Mouse (Mus musculus) B cell, adult (primary cell): ENCODE results near the gene Mark1. TPM values are rescaled to one million over a fixed set of nuclear protein-coding genes. Genes with fewer than 3 reads are reported as not detected.

Experiments used
- total RNA-seq: library from RNA; stranded (reverse); gene quantifications from 4 replicates; pipeline ENCODE4 v1.2.4, GENCODE M21; 2023; ENCODE audit not compliant: inconsistent age

Mark1 gene
- total RNA-seq, result not detected in 4 replicates

DNA sequence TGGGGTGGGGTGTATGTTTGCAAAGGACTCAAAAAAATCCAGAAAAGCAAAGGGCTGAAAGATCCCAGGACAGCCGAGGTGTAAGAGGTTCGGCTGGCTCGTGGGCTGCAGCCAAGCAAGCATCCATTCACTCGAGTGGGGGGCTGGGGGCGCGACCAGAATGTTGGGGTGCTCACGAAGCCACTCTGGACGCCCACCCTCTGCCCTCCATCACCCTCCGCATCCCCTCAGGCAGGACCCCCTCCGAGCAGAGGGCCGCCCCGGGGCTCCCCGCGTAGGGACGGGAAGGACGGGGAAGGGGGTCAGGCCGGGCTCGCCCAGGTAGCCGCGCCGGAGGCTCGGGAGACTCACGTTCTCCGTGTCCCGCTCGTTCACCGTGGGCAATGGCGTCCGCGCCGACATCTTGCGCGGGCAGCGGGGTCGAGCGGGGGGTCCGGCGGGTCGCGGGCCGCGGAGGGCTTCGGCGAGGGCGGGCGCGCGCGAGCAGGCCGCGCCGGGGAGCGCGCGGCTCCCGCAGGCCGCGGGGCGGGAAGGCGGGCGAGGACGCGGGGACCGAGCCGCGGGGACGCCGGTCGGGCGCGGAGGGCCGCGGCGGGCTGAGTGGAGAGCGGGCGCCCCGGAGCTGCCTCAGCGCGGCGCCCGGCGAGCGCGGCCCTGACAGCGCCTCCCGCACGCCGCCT lies at the start of gene Mark1:
Mark1 (minus strand) TSS at position 500 of the 680 bp plus-strand sequence.

DNA sequence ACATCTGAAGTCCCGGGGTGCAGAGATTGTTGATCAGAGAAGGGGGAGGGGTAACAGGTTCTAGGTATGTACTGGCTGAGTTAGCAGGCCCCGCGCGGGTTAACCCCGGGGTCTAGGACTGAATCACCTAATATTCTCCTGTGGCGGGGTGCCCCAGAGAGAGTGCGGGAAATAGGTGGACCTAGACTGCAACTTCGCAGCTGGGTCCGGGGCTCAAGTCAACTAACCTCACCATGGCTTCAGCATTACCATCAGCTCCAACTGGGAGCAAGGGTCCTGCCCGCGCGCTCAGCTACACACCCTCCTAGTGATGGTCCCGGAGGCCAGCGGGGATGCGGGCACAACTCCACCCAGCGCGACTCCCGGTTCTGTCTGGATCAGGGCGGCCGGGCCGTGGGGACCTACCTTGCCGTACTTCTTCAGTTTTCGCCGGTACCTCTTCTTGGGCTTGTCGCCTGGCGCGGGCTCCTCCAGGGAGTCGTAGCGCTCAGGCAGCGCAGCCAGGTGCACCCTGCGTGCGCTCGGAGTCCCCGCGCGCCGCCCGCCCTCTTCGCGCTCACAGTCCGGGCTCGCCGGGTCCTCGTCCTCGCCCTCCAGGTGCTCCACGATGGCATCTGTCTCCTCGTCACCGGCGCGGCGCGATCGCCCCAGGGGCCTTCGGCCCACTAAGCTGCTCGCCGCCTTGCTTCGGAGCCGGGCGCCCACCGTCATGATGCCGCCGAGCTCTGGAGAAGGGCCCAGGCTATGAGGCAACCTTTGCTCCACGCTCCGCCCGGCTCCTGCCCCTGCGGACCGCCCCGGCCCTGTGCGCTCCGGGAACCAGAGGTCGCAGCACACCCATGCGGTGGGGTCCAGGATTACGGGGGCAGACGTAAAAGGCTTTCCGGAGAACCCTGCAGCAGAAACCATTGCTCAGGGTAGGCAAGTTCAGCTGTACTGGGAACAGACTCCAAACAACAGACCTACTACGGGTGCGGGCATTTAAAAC lies 116.8 kb downstream of the Mark1 start, which contains the start of gene C130074G19Rik:
C130074G19Rik (minus strand) TSS at position 938 of the 988 bp plus-strand sequence.

Other genes starting within 250 kb of the Mark1 start
- gene Marc1, start 188.3 kb downstream of the Mark1 start, total RNA-seq, result 0.54 to 0.69 TPM (median 0.60 TPM) in 4 replicates
- 175 to 217 TPM (median 179 TPM) in 4 replicates for gene Marc2, start 153.1 kb downstream of the Mark1 start, total RNA-seq
- not detected in 4 replicates for gene C130074G19Rik, start 116.4 kb downstream of the Mark1 start, total RNA-seq
- 69.4 to 76.3 TPM (median 73.9 TPM) in 4 replicates for gene Rab3gap2, start 204.5 kb upstream of the Mark1 start, total RNA-seq